Mouse (Mus musculus) gastrocnemius, postnatal 36 days (tissue): ENCODE measurements around the gene Ccdc102a. TPM values are rescaled to one million over a fixed set of nuclear protein-coding genes. Genes with fewer than 3 reads are reported as not detected.

Experiments
- DNase-seq, 2 experiments: peaks; one replicate each; pipeline ENCODE4 v3.0.0; 2022
- intact Hi-C: fragments of 180-260 bp; cut with DNase I; formaldehyde crosslinking; loops from one replicate; pipeline ENCODE4 v1.15.1; 2025
- total RNA-seq, 2 experiments: library from RNA; stranded (reverse); gene quantifications; 2 replicates each; pipeline ENCODE4 v1.2.3; 2021

Gene Ccdc102a
- total RNA-seq, 2 experiments from 2014 or later: 3.3 to 3.8 TPM

DNA sequence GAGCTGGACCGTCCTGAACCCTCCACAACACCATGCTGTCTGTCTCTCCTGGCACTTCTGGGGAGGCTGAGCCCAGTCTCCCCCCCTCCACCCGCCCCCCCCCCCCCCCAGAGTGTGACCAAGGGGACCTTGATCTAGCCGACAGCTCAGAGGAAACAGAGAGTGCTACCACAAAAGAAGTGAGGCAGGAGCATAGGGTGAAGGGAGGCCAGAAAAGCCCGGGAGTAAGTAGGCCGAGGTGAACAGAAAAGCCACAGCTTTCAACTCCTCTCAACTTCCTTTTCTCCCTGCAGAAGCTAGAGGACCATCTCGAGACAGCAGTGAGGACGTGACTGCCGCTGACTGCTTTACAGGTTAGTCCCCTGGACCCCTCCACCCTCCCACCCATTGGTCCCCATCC, 5.5 kb upstream of the Ccdc102a start, which contains the start of gene Adgrg5:
Gene Adgrg5, plus strand, starts transcription at position 290 of the 400 bp plus-strand sequence.
- DNase-seq: no peak
- intact Hi-C loops: no loop called here

DNA sequence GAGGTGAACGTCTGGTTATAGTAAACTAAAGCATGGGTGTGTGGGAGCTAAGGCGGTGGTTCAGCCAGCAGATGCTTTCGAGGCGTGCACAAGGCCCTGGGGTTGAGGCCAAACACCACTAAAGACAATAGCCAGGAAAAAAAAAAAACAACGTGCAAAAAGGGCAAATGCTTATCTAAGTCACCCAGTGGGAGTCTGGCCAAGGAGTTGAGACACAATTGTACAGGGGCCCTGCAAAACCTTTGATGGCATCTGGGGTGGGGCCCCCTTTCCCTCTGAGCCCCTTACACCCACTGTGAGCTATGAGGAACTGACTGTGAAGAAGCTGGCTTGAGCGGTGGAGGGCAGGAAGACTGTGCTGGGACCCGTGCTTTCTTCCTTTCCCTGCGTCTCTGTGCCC, 4.7 kb upstream of the Ccdc102a start:
- no peak for DNase-seq
- intact Hi-C loops: no loop called here

DNA sequence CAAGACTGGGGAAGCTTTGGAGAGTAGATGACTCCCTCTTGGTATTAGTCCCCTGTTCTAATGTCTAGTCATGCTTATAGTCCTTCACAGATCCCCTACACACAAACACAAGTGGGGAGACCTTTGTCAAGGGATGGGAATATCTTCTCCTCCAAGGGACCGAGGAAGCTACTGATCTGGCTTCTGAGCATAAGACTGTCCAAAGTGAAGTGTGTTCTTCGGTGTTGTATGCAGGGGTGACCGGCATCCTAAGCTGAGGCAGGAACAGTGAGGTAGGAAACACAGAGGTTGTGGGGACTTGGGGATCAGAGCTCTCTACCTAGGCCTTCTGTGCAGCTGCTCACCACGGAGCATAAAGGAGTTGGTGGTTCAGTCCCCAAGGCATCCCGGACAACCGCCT, 4.3 kb upstream of the Ccdc102a start:
- no peak for DNase-seq

DNA sequence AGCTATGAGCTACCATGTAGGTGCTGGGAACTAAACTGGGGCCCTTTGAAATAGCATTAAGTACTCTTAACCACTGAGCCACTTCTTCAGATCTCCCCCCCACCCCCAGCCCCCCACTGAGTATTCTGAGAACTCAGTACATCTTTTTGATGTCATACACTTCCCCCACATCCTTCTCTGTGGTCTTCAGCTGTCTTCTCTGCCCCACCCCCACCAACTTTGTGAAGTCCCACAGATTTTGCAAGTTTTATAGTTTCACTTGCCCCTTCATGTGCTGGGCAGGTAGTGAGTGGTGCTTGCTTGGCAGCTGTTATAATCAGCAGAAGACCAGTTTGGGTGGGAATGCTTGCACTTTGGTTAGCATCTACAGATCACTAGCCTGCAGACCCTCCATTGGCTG, 1.4 kb upstream of the Ccdc102a start:
- no peak for DNase-seq
- intact Hi-C loops: no loop called here

More for the DNA sequence above, 4.3 kb upstream of the Ccdc102a start:
- intact Hi-C loops: no loop called here

DNA sequence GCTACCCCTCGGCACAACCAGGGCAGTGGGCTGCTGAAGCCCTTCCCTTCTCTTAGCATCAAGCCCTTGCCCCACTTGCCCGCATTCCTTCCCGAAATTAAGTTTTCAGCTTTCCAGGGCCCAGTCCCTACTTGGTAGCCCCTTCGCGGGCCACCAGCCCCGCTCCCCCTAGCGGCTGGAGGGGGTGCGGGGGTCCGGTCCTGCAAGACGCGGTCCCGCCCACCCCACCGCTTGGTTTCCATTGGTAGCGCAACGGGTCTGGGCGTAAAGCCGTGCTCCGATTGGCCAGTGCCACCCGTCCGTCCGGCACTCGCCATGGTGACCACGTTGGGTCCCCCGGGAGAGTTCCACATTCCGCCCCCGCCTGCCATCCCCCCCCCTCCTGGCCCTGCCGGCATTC, 546 bp downstream of the Ccdc102a start:
- intact Hi-C loops: no loop called here
- peak; percentile 90 to 97 for DNase-seq

DNA sequence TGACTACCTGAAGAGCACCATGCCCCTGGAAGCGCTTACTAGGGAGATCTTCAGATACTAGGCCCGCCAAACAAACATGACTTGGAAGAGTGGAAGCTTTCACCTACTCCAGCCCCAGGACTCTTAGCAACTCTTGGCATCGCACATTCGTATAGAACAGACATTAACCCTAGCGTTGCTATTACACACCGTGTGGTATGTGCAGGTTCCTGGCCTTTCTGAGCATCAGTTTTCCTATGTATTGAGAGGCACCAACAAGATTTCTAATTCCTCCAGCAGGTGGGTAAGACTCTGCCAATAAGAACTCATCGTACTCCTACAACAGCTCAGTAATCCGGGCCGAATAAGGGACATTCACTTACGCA, 956 bp downstream of the Ccdc102a start:
- DNase-seq: no peak
- intact Hi-C loops: no loop called here

DNA sequence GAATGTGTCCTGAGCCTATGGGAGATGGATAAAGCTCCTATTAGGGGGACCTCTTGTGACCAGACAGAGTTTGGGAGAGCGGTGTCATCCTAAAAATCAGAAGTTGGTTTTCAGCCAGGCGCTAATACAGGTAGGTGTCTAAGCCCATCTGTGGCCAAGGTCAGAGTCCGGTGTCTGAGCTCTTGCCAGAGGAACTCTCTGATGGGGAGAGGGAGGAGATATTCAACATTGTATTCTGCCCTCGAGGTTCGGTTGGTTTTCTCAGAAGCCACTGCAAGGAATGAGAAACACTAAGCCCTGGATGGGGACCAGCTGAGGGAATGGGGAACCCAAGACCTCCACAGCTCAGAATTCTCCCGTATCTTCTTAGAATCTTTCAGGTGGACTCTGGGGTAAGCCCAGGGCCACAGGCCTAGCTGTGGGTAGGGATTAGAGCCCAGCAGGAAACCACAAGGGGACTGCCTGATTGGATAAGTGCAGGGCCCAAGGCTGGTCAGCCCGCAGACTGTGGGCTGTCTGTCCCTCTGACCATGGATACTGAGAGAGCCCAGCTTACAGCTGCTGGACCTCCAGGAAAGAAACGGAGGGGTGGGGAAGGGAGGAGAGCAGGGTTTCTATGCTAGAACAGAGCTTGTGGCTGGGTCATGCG, 1.5 kb downstream of the Ccdc102a start:
- no peak for DNase-seq
- intact Hi-C loops: no loop called here

DNA sequence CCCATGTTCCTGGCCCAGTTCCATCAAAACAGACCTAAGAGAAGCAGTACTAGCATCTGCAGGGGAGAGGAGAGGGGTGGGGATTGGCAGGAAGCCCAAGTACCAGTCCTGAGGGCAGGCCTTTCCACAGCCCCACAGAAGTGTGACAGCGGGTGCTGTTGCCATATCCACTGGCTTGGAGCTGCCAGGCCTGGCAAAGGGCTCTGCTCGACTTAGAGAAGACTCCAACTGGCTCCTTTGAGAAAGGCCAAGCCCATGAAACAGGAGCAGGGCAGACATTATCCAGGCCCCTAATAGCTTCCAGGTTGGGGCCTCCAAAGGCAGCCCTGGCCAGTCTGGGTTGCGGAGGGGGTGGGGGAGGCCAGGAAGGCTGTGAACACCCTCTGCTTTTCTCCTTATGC, 3.2 kb downstream of the Ccdc102a start:
- DNase-seq: peak; percentile 37 to 56
- intact Hi-C loops: loop anchor here (5.0 kb wide), 1 partner anchor 92 kb away; no protein-coding TSS in a partner anchor

DNA sequence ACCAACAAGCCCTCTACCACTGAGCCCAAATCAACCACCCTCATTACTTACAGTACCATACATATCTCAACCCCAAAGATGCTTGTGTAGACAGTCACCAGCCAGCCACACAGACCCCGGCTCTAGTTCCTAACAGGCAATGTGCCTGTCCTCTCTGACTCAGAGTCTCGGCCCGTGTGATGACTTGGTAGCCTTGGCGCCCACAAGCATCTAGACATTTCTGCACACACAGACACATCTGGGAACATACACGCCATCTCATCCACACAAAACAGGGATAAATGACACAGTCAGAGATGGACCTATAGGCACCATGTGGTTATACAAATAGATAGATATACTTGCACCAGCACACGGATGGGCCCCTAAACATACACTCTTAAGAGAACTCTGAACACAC, 3.6 kb downstream of the Ccdc102a start:
- intact Hi-C loops: loop anchor here (5.0 kb wide), 1 partner anchor 92 kb away; no protein-coding TSS in a partner anchor
- no peak for DNase-seq

DNA sequence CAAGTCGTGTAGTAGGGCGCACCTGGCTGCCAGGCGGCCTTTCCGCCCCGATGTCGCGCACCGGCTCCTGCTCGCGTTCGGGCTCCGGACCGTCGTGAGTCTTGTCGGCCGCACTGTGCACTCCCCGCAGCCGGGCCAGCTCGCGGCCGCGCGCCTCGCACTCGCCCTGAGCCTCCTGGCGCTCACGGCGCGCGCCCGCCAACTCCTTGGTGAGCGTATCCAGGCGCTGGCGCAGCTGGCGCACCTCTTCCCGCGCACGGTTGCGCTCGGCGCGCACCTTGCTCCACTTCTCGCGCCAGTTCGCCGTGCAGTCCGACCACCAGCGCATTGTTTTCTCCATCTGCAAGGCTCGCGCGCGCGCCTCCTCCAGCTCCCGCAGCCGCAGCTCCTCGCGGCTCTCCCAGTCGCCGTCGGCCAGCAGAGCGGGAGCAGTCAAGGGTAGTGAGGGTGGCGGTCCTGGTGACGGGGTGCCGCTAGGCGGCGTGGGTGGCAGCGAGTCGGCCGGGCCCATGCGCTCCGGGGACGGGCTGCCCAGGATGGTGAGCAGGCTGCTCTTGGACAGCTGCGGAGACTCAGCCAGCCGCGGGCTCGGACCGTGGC, 4.7 kb downstream of the Ccdc102a start:
- intact Hi-C loops: loop anchor here (5.0 kb wide), 1 partner anchor 91 kb away; no protein-coding TSS in a partner anchor
- DNase-seq: peak in 1 of 2 experiments; percentile 44

DNA sequence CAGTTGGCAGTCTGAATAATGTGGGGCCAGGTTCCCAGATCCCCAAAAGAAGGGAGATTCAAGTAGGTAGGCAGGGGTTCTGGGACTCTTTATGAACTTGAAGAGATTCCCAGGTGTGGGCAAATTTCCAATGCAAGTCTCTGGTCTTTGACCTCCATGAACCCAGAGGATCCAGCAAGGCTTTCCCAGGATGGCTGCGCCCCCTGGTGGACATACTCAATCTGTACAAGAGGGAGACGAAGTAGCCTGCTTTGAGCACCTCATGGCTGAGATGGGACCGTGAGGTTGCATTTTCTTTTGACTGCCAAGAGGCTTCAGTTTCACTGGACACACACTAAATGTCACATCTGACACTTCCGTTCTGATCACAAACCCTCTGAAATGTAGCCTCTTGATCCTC, 9.1 kb downstream of the Ccdc102a start:
- intact Hi-C loops: loop anchor here (2.0 to 5.0 kb wide), 2 partner anchors 34 to 207 kb away; no protein-coding TSS in a partner anchor

DNA sequence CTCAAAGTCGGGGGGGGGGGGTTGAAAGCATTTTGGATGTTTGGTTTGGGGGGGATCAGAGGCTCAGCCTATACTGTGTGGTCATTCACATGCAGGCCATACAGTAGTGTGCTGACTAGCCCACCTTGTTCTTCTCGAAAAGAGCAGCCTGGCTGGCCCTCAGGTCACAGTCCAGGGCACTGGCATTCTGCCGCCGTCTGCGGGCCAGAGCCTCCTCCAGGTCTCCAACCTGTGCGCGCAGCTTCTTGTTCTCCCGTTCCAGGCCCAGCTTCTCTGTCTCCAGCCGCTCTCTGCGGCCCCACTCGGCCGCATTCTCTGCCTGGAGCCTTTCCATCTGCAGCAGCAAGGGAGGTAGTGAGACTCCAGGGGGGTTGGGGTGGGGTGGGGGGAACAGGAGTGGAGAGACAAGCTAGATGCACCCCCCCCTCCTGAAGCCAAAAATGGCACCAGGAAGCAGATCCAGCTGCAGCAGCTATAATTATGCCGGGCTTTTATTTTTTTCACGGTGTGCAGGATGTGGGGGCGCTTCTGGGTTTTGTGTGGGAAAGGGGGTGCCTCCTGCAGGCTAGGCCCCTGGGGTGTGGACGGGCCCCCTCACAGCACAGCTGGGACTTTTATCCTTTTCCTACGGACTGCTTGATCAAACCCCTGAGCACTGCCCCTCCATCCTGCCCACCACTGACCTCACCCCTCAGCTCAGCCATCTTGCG, 10.2 kb downstream of the Ccdc102a start:
- intact Hi-C loops: loop anchor here (2.0 to 5.0 kb wide), 2 partner anchors 33 to 205 kb away; no protein-coding TSS in a partner anchor
- no peak for DNase-seq

More for the DNA sequence above, 9.1 kb downstream of the Ccdc102a start:
- DNase-seq: peak; percentile 74 to 80

DNA sequence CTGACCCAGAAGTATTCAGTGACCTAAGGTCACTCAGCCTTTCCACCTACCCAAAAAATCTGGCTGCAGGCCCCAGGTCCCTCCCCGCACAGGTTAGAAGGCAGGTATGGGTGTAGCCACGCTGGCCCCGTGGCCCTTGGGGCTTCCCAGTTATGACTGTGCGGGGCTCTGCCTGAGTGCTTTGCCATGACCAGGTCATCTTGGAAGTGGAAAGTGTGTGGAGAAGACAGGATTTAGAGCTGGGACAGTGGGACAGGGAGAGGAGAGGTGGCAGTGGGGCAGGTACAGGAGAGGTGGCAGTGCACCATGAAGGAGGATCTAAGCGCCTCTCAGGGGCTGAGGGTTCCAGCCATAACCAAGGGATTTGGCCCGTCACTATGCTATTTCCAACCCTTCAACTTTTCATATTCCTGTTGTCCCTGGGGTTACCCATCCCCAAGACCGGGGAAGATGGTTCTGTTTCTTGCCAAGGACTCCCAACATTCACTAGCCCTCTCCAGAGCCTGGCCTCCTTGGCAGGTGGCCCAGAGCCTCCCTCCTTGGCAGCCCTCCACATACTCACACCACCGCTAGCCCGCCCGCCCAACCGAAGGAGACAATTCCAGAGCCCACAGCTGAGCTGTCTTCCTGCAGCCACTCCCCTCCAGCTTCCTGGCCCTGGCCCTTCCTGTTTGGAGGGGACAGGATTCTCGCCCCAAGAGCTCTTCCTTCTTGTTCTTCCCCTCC, 13.3 kb downstream of the Ccdc102a start:
- intact Hi-C loops: loop anchor here (5.0 kb wide), 1 partner anchor 202 kb away; no protein-coding TSS in a partner anchor
- DNase-seq: peak; percentile 80 to 82

DNA sequence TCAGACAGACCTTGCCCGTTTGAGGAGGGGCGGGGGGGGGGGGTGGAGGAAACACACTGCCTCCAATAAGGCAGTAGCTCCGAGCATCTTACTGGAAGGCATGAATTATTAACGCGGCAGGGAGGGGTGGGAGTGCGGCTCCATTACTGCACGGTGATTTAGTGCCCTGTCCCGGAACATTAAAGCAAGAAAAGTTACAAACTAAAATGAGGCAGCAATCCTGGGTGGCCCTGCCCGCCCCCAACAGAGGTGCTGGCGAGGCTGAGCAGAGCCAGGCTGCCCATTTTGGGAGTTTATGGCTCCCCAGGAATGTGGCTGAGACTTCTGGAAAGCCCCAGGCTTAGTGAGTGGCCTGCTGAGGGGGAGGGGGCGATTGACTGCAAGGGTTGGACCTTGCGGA, 14.2 kb downstream of the Ccdc102a start:
- intact Hi-C loops: no loop called here
- no peak for DNase-seq

DNA sequence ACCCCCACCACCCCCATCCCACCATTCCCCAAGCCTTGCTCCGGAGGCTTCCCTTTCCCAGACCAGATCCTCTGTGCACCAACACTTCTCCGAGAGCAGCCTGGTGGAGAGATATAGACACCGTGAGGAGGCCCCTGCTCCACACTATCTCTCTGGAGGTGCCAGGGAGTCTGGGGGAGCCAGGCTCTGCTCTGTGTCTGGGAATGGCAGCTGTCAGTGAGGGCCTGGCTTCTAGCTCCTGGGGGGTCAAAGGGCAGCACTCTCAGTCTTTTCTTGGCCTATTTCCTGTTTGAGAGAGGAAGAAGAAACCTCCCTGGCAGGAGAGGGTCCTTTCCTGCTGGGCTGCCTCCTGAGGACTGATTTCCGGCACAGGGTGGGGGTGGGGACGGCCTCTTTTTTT, 16.9 kb downstream of the Ccdc102a start:
- DNase-seq: no peak
- intact Hi-C loops: no loop called here

DNA sequence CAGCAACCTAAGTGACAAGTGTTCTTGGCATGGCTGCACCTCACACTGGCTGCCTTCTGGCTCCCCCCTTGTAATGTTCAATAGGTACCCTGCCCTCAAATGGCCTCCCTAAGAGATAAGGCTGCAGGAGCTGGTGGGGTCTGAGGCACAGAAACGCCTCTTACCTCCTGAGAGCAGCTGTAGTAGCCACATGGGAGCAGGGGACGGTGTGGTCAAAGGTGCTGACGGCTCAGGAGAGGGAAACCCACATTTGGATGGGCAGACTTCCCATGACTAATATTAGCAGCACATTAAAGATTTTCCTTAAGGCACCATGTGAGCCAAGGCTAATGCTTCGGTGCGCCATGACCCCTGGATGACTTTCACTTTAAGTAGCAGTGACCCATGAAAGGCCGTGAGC, 17.3 kb downstream of the Ccdc102a start:
- intact Hi-C loops: no loop called here
- DNase-seq: no peak

DNA sequence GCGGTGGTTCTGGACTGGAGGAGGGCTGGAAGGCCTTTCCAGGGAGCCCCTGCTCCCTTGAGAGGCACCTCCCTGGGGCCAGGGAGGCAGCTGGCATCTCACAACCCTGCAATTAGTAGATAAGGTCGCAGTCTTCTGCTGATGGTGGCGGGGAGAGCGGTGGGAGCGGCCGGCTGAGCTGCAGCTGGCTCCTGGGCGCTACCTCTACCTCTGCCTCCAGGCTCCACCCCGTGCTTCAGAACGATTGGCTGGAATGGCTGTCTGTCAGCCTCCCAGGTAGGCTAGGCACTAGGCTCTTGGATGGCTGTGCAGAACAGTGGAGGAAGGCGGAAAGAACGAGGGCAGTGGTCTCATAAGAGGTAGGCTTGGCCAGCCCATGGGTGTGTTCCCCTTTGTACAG, 18.6 kb downstream of the Ccdc102a start:
- intact Hi-C loops: no loop called here
- no peak for DNase-seq

DNA sequence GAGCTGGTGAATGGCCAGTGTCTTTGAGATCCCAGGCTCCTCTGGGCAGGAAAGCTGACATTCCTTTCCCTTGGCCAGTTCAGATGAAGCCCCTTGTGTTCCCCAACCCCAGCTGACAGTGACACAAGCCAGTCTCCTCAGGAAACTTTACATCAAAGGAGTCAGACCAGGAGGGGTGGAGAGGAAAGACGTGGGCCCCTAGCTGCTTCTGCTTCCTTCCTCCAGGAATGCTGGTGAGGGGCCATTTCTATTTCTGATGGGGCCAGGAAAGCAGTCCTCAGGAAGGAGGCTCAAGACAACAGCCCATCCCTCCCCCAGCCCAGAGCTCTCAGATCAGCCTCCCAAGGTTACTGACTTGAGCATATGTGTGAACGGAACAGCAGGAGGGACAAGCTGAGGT, 25.0 kb downstream of the Ccdc102a start:
- intact Hi-C loops: no loop called here
- no peak for DNase-seq

DNA sequence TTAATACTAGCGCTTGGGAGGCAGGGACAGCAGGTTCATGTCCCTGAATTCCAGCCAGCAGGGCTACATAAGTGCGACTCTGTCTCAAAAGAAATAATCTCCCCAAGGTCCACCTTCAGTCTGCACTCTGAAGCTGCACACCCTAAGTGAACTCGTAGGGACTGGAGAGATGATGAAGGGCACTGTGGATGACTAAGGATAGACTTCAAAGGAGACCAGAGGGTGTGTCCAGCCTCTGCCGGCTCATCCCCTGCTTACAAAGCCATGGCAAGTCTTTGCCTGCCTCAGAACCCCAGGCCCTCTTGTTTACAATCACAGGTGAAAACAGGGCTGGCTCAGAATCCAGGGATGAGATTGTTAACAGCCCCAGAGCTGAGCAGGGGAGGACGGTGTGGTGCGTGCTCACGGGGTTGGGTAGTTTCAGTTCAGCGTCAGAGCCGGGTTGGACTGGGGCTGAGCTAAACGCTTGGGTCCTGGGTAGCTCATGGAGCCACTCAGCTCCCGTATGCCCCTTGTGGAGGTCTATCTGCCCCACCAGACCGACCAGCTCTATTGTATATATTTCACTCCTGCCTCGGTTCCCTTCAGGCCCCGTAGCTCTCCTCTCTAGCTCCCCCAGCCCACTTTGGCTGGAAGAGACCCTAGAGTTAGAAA, 29.4 kb downstream of the Ccdc102a start:
- no peak for DNase-seq
- intact Hi-C loops: no loop called here

DNA sequence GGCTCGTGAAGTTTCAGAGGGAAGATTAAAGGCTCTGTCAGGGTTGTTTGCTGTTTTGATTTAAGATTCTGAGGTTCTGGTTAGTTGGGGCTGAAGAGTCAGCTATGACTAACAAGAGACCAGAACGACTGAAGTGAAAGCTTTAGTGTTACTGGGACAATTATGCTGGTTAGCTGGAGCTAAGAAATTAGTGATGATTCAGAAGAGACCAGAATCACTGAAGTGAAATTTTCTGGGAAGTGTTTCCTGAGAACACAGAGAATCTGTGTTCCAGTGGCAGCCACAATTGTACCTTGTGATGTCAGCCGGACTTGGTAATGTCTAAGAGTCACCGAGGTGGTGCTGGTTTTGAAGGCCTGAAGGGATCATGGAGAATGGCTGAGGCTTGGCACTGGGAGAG, 37.2 kb downstream of the Ccdc102a start:
- intact Hi-C loops: no loop called here
- no peak for DNase-seq
